25 mouse cellular contexts compared by ENCODE assay signal in the genomic region with DNA sequence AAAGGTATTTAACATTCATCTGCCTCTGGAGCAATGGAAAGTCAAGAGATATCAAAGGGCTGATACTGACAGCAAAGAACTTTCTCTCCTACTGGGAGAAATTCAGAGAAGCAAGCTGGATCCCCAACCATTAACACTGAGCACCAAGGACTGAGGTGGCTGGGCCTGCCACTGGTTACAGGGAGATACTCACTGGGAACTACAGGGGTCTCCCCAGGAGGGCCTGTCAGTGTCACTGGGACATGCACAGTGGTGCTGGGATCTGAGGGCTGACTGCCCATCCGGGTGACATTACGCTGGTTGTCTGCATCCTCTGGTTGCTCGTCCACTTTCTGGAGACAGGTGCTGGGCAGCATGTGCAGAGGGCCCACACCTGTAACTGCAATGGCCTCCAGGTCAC.
"Had no signal": no experiment of that assay in that cellular context is flagged by ENCODE, and none has a peak within 500 bp of the region (broad histone marks: within the 10 kb centered on the region; RNA-seq: fewer than 3 reads in every experiment).

No protein-coding gene starts in this region.

- H3K4me1 ChIP-seq: liver, embryonic 12.5 days had no signal

- H3K9ac ChIP-seq: heart, embryonic 13.5 days; heart, embryonic 15.5 days; hindbrain, embryonic 13.5 days; hindbrain, embryonic 15.5 days; kidney, embryonic 15.5 days; limb, embryonic 13.5 days; limb, embryonic 15.5 days; liver, embryonic 12.5 days; liver, embryonic 14.5 days had no signal

- H3K9me3 ChIP-seq: heart, embryonic 13.5 days; heart, embryonic 15.5 days; hindbrain, embryonic 13.5 days; hindbrain, embryonic 15.5 days; kidney, embryonic 15.5 days; limb, embryonic 13.5 days; limb, embryonic 15.5 days; liver, embryonic 12.5 days had no signal

- H3K4me2 ChIP-seq: heart, embryonic 11.5 days; heart, embryonic 13.5 days; heart, embryonic 15.5 days; hindbrain, embryonic 13.5 days; hindbrain, embryonic 15.5 days; kidney, embryonic 15.5 days; limb, embryonic 13.5 days; limb, embryonic 15.5 days; liver, embryonic 12.5 days had no signal

- H3K27me3 ChIP-seq: hindbrain, embryonic 13.5 days; hindbrain, embryonic 15.5 days had no signal

- ATAC-seq: hindbrain, postnatal 0 days; intestine, embryonic 16.5 days; liver, embryonic 12.5 days had no signal

- H3K4me3 ChIP-seq: heart, embryonic 13.5 days; heart, embryonic 15.5 days; hindbrain, embryonic 13.5 days; hindbrain, embryonic 15.5 days; kidney, embryonic 15.5 days; limb, embryonic 13.5 days; limb, embryonic 15.5 days; liver, embryonic 12.5 days had no signal

- DNase-seq: gastrocnemius, postnatal 14 days; gastrocnemius, postnatal 36 days; heart, postnatal 14 days; heart, postnatal 36 days; kidney, adult 11 months; kidney, adult 2 months; kidney, adult 9 months; kidney, postnatal 14 days; kidney, postnatal 36 days; layer of hippocampus, adult 9-11 months; layer of hippocampus, postnatal 36 days; left cerebral cortex, postnatal 4 days had no signal

- H3K27ac ChIP-seq: heart, embryonic 13.5 days; heart, embryonic 15.5 days; hindbrain, embryonic 13.5 days; hindbrain, embryonic 15.5 days; hindbrain, postnatal 0 days; kidney, embryonic 15.5 days; kidney, postnatal 0 days; limb, embryonic 13.5 days; limb, embryonic 15.5 days; liver, embryonic 12.5 days; liver, embryonic 14.5 days had no signal

- H3K36me3 ChIP-seq: heart, embryonic 13.5 days; heart, embryonic 15.5 days; kidney, embryonic 15.5 days; limb, embryonic 13.5 days; limb, embryonic 15.5 days; liver, embryonic 12.5 days had no signal
